Mouse (Mus musculus) liver, postnatal 0 days (tissue): ENCODE results near the gene Gdpd1.

Experiments
- CTCF ChIP-seq: sonication (generic); IDR thresholded peaks from 2 replicates; pipeline ENCODE4 v1.5.1; 2016; ENCODE audit warnings: antibody characterized with exemption, low read depth
- EP300 ChIP-seq: IDR thresholded peaks from 2 replicates; pipeline ENCODE4 v1.6.1; 2016; ENCODE audit warnings: antibody characterized with exemption, low read depth, mild to moderate bottlenecking

DNA sequence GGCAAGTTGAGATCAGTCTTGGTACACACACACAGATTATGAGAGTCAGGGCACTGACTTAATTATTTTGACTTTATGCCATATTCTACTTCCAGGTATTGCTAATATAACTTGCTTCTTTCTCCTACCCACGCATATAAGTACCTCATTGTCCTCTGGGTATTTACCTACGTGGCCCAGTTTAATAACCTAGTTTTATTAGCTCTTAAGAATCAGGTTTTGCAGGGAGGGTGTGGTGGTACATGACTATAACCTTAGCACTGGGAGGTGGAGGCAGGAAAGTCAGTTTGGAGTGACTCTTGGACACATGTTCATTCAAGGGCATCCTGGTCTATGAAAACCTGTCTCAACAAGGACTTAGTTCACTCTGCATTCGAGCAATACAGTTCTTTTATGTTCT, 11.8 kb downstream of the Gdpd1 start:
- TF ChIP-seq EP300 = no peak
- no peak for TF ChIP-seq CTCF
